In genomic region chr1:132520764-132521163, GRCm38 (mm10) we compare ENCODE assay signal across 8 mouse cellular contexts. TPM values are rescaled to one million over a fixed set of nuclear protein-coding genes. Genes with fewer than 3 reads are reported as not detected.
DNase-seq lines count a peak whose midpoint lies in the region; ATAC-seq and TF ChIP-seq lines count a peak whose summit lies in the region.

No protein-coding gene starts in this region.

- no peak overlapping the region for H3K4me3 ChIP-seq in forebrain, embryonic 10.5 days
- H3K4me3 ChIP-seq in forebrain, embryonic 13.5 days = no peak overlapping the region
- no peak overlapping the region for H3K4me3 ChIP-seq in G1E (ENCODE audit: low read depth, low read length)
- H3K4me3 ChIP-seq in heart, embryonic 14.5 days (ENCODE audit: control insufficient read depth in 1 of 2, insufficient read depth in 1 of 2, low read depth in 1 of 2, low read length in 2 of 2) = no peak overlapping the region

- no peak overlapping the region for H3K4me2 ChIP-seq in forebrain, embryonic 13.5 days
- H3K4me2 ChIP-seq in heart, embryonic 14.5 days (ENCODE audit: low read length) = no peak overlapping the region

- peaks cover 11% of the 10 kb centered on the region for H3K27me3 ChIP-seq in forebrain, embryonic 10.5 days (ENCODE audit: poor library complexity, severe bottlenecking)
- H3K27me3 ChIP-seq in forebrain, embryonic 13.5 days = no peaks in the 10 kb centered on the region; the same call in 1 of the 2 replicates
- peaks cover 72% of the 10 kb centered on the region for H3K27me3 ChIP-seq in G1E (ENCODE audit: insufficient read depth, low read length)
- peaks cover 10% of the 10 kb centered on the region for H3K27me3 ChIP-seq in heart, embryonic 14.5 days (ENCODE audit: control insufficient read depth, insufficient read depth, low read length)

- peaks cover 22% of the 10 kb centered on the region for H3K4me1 ChIP-seq in forebrain, embryonic 10.5 days
- H3K4me1 ChIP-seq in forebrain, embryonic 13.5 days = peaks cover 6% of the 10 kb centered on the region
- H3K4me1 ChIP-seq in G1E (ENCODE audit: insufficient read depth, low read depth, low read length) = peaks cover 8% of the 10 kb centered on the region; the same call in 1 of the 2 replicates
- no peaks in the 10 kb centered on the region for H3K4me1 ChIP-seq in heart, embryonic 14.5 days (ENCODE audit: control insufficient read depth in 2 of 2, insufficient read depth in 2 of 2, low read length in 2 of 2)

- H3K9me3 ChIP-seq in forebrain, embryonic 10.5 days = no peaks in the 10 kb centered on the region
- no peaks in the 10 kb centered on the region for H3K9me3 ChIP-seq in forebrain, embryonic 13.5 days (replicated peaks)
- no peaks in the 10 kb centered on the region for H3K9me3 ChIP-seq in G1E (replicated peaks)
- H3K9me3 ChIP-seq in heart, embryonic 14.5 days (ENCODE audit: control insufficient read depth, low read length) = no peaks in the 10 kb centered on the region

- TF ChIP-seq CTCF in G1E (IDR thresholded peaks at IDR 0.05; ENCODE audit: low read depth, low read length) = no peak

- WGBS in forebrain, embryonic 10.5 days = 26% methylated on average over 4 of the region's 6 CpGs
- 16% methylated on average over 2 of the region's 6 CpGs for WGBS in forebrain, embryonic 13.5 days
- whole genome bisulfite sequencing in heart, embryonic 14.5 days = 46% methylated on average over 2 of the region's 6 CpGs

- no peaks in the 10 kb centered on the region for H3K36me3 ChIP-seq in forebrain, embryonic 10.5 days (replicated peaks)
- H3K36me3 ChIP-seq in forebrain, embryonic 13.5 days (ENCODE audit: poor library complexity, severe bottlenecking) = peaks cover 54% of the 10 kb centered on the region
- no peaks in the 10 kb centered on the region for H3K36me3 ChIP-seq in G1E (replicated peaks)
- no peaks in the 10 kb centered on the region for H3K36me3 ChIP-seq in heart, embryonic 14.5 days (ENCODE audit: control insufficient read depth, insufficient read depth, low read length)

- ATAC-seq in forebrain, embryonic 13.5 days = no peak
- ATAC-seq in G1E (ENCODE audit: extremely low read depth, insufficient number of reproducible peaks, low FRiP score, poor library complexity, severe bottlenecking) = peak; percentile 70
- ATAC-seq in common myeloid progenitor, adult 5-6 weeks (replicated peaks; ENCODE audit: low read depth, poor library complexity, severe bottlenecking) = peak; percentile 91
- ATAC-seq in heart, embryonic 14.5 days (ENCODE audit: insufficient number of reproducible peaks, insufficient read depth, low FRiP score, low read depth) = 0 out of 2 replicates have a peak, but pooled peaks have one; percentile 34
- peak; percentile 78 for ATAC-seq in megakaryocyte-erythroid progenitor cell, adult 5-6 weeks (replicated peaks; ENCODE audit: low FRiP score, low TSS enrichment, poor library complexity, severe bottlenecking)

- no peak overlapping the region for H3K27ac ChIP-seq in forebrain, embryonic 10.5 days
- H3K27ac ChIP-seq in forebrain, embryonic 13.5 days = no peak overlapping the region
- H3K27ac ChIP-seq in heart, embryonic 14.5 days (replicated peaks in 1 of 2; ENCODE audit: control insufficient read depth in 1 of 2, insufficient read depth in 1 of 2, low read depth in 2 of 2, low read length in 2 of 2) = no peak overlapping the region

- H3K9ac ChIP-seq in forebrain, embryonic 13.5 days = no peak overlapping the region
- H3K9ac ChIP-seq in heart, embryonic 14.5 days (ENCODE audit: low read length) = no peak overlapping the region

- DNase-seq in forebrain, embryonic 10.5 days (ENCODE audit: extremely low spot score, low spot score) = peak; percentile 38
- peak; percentile 76 for DNase-seq in G1E (ENCODE audit: low spot score)
- peak; percentile 73 to 78 for DNase-seq in layer of hippocampus, postnatal 10 days (ENCODE audit: low spot score in 2 of 2)
- peak; percentile 75 for DNase-seq in testis, postnatal 14 days (ENCODE audit: low spot score)

RNA-seq across cellular contexts. Expression of gene Tmem81, which starts 14.7 kb away (rescaled TPM):
- 1.4 and 1.5 TPM in 2 replicates for polyA plus RNA-seq in forebrain, embryonic 10.5 days (2016; fragmentation: Nextera tagmentation; extraction: Ambion mirVana)
- 0.92 and 1.4 TPM in 2 replicates for polyA plus RNA-seq in forebrain, embryonic 13.5 days (2015; fragmentation: Nextera tagmentation; extraction: Ambion mirVana)
- 13.1 and 16.4 TPM in 2 replicates for total RNA-seq in G1E (2014; fragmentation: Nextera tagmentation)
- 8.9 and 9.9 TPM in 2 replicates for total RNA-seq in G1E (2017)
- polyA plus RNA-seq in G1E (2012) = 0.70 and 0.95 TPM in 2 replicates
- 3.0 and 6.3 TPM in 2 replicates for total RNA-seq in common myeloid progenitor, adult 5-6 weeks (2017)
- 0.78 and 1.1 TPM in 2 replicates for polyA plus RNA-seq in heart, embryonic 14.5 days (2014; fragmentation: Nextera tagmentation; extraction: Ambion mirVana)
- 1 to 10 TPM; 1.7 to 3.1 TPM for total RNA-seq in layer of hippocampus, postnatal 10 days (2021)
- total RNA-seq in megakaryocyte-erythroid progenitor cell, adult 5-6 weeks (2014; fragmentation: Nextera tagmentation) = 8.0 and 11.4 TPM in 2 replicates
- 2.3 and 7.4 TPM in 2 replicates for total RNA-seq in megakaryocyte-erythroid progenitor cell, adult 5-6 weeks (2017)

RNA-seq across cellular contexts. Expression of gene Cntn2, which starts 22.3 kb away (rescaled TPM):
- 2.8 and 5.5 TPM in 2 replicates for polyA plus RNA-seq in forebrain, embryonic 10.5 days (2016; fragmentation: Nextera tagmentation; extraction: Ambion mirVana)
- 53.6 and 68.9 TPM in 2 replicates for polyA plus RNA-seq in forebrain, embryonic 13.5 days (2015; fragmentation: Nextera tagmentation; extraction: Ambion mirVana)
- not detected in 2 replicates for total RNA-seq in G1E (2014; fragmentation: Nextera tagmentation)
- total RNA-seq in G1E (2017) = 0.06 and 0.33 TPM in 2 replicates
- not detected in 2 replicates for polyA plus RNA-seq in G1E (2012)
- total RNA-seq in common myeloid progenitor, adult 5-6 weeks (2017) = not detected in 2 replicates
- polyA plus RNA-seq in heart, embryonic 14.5 days (2014; fragmentation: Nextera tagmentation; extraction: Ambion mirVana) = 0.05 and 0.11 TPM in 2 replicates
- total RNA-seq in layer of hippocampus, postnatal 10 days (2021) = 10 to 100 TPM; 72.1 to 76.2 TPM
- total RNA-seq in megakaryocyte-erythroid progenitor cell, adult 5-6 weeks (2014; fragmentation: Nextera tagmentation) = not detected in 2 replicates
- total RNA-seq in megakaryocyte-erythroid progenitor cell, adult 5-6 weeks (2017) = not detected in 2 replicates

RNA-seq across cellular contexts. Expression of gene Rbbp5, which starts 43.6 kb away (rescaled TPM):
- polyA plus RNA-seq in forebrain, embryonic 10.5 days (2016; fragmentation: Nextera tagmentation; extraction: Ambion mirVana) = 61.9 and 64.1 TPM in 2 replicates
- 53.8 and 55.6 TPM in 2 replicates for polyA plus RNA-seq in forebrain, embryonic 13.5 days (2015; fragmentation: Nextera tagmentation; extraction: Ambion mirVana)
- total RNA-seq in G1E (2014; fragmentation: Nextera tagmentation) (134 and 147 TPM in 2 replicates), G1E (2017) (89.9 and 93.4 TPM in 2 replicates)
- polyA plus RNA-seq in G1E (2012) = 9.8 and 10.8 TPM in 2 replicates
- total RNA-seq in common myeloid progenitor, adult 5-6 weeks (2017) = 47.4 and 56.9 TPM in 2 replicates
- 27.3 and 27.7 TPM in 2 replicates for polyA plus RNA-seq in heart, embryonic 14.5 days (2014; fragmentation: Nextera tagmentation; extraction: Ambion mirVana)
- total RNA-seq in layer of hippocampus, postnatal 10 days (2021) = 10 to 100 TPM; 36.8 to 37.3 TPM
- total RNA-seq in megakaryocyte-erythroid progenitor cell, adult 5-6 weeks (2014; fragmentation: Nextera tagmentation) = 48.7 and 52.0 TPM in 2 replicates
- total RNA-seq in megakaryocyte-erythroid progenitor cell, adult 5-6 weeks (2017) = 81.3 and 83.9 TPM in 2 replicates

Comparison
In these comparisons a context has a peak if more than half of its experiments do, and no peak if none do; other contexts are left out.
1. RNA of gene Cntn2, which starts 22.3 kb away (total RNA-seq): 72.1 to 76.2 TPM in layer of hippocampus, postnatal 10 days; 0.06 to 0.33 TPM in G1E, not detected in common myeloid progenitor, adult 5-6 weeks and not detected in megakaryocyte-erythroid progenitor cell, adult 5-6 weeks; every median in the first group is over 10 times any median in the second.
2. Peak in every context shown above with its lines, with median percentiles within 50 percentile points of each other: DNase-seq.